Mouse (Mus musculus): Measurements from ENCODE around the gene Zbtb43.

DNA sequence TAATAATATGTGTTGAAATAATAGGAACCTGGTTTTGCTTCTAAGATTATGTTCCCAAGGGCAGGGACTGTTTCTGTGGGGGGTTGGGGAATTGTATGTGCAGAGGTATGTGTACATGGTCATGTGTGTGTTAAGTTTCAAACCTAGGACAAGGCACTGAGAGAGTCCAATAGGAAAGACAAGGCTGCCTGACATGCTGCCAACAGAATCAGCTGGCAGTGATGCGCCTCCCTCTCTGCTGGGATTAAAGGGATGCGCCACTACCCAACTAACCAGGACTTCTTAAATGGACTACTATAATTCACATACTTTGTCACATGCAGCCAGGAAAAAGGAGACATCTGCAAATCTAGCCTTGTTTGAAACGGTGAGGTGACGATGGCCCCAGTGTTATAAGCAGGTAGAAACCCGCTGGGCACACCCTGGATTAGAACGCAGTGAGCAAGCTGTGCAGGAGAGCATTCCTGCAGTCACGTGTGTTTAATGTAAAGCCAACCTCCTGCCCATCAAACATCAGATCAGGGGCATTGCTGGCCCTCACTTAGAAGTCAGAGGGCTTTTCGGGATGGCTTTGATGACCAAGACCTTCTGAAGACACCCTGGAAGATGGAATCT is 33.2 kb downstream of the Zbtb43 start:
- TF ChIP-seq CTCF (IDR thresholded peaks at IDR 0.05; ENCODE audit: borderline replicate concordance, control insufficient read depth, extremely low read depth, insufficient read depth, low read length, poor library complexity) (no peak), POLR2A (IDR thresholded peaks at IDR 0.05; ENCODE audit: control insufficient read depth, extremely low read depth, insufficient read depth, low read length, poor library complexity) (no peak)

All from thymus, adult 2 months (tissue).